Mouse (Mus musculus) urinary bladder, adult 2 months (tissue): ENCODE results near the gene Glod5. TPM values are rescaled to one million over a fixed set of nuclear protein-coding genes. Genes with fewer than 3 reads are reported as not detected.
"Not testable (repeated sequence)": the region's sequence is repeated elsewhere in the genome, so short reads cannot be mapped to it uniquely, and the experiment has no call there.

Experiments used
- DNase-seq: peaks from one replicate; pipeline ENCODE4 v3.0.0; 2022; ENCODE audit warnings: low spot score
- polyA plus RNA-seq: library from polyadenylated mRNA; depleted of rRNA; stranded (reverse); fragments of >200 nt; gene quantifications from 2 replicates; pipeline ENCODE4 v1.2.3, GENCODE M21; 2012; rRNA removed

The Glod5 gene
- polyA plus RNA-seq, result not detected in 2 replicates

DNA sequence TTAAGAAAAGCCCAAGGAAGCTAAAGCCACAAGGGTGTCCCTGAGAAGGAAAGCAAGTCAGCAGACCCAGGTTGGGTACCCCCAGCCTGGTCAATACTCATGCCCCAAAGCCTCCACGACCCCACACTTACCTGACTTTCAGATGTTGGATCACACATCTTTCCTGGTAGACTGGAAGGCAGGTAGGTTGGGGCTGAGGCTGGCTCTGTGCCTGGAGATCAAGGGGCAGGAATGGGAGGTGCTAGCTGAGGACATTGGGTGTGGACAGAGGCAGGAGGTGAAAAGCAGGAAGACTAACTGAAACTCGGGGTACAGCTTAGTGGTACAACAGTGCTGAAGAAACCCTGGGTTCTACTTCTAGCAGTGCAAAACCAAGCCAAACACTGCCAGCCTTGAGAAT, at the start of gene Glod5:
Glod5 (minus strand) TSS at position 207 of the 400 bp plus-strand sequence.
- DNase-seq, result no peak

DNA sequence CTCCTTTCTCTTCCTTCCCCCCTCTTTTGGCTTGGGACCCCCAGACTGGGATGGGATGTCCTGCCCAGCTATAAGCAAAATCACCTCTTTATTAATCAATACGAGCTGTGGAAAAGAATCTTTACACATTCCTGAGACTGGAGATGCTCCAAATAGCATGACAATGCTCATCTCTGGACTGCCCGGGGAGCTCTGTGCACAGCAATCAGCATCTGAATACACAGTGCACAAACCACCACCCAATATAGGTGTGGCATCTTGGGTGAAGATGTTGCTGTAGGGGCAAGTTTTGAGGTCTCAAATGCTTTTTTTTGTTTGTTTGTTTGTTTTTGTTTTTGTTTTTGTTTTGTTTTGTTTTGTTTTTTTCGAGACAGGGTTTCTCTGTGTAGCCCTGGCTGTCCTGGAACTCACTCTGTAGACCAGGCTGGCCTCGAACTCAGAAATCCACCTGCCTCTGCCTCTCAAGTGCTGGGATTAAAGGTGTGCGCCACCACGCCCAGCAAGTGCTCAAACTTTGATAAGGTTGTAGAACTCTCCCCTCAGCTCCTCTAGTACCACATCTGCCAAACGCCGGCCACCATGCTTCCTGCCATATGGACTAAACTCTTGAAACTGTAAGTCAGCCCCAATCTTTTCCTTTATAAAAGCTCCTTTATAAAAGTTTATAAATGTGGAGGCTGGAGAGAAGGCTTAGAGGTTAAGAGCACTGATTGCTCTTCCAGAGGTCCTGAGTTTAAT, 32.9 kb upstream of the Glod5 start:
- not testable (repeated sequence) for DNase-seq

DNA sequence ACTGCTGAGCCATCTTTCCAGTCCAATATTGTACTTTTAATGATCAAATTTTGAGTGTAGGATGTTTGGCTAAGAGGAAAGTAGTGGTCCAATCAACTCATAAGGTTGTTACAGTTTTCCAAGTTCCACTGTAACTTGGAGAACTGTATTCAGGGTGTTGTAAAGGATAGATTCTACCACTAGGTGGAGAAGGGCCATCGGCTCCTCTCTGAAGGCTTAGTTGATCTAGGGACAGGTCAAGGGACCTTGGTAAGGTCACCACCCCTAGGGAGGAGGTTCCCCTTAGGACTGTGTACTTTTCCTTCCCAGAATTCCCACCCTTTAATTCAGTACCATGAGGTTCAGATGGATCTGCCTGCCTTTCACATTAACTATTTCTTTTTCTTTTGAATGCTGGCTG, 14.7 kb upstream of the Glod5 start:
- no peak for DNase-seq

DNA sequence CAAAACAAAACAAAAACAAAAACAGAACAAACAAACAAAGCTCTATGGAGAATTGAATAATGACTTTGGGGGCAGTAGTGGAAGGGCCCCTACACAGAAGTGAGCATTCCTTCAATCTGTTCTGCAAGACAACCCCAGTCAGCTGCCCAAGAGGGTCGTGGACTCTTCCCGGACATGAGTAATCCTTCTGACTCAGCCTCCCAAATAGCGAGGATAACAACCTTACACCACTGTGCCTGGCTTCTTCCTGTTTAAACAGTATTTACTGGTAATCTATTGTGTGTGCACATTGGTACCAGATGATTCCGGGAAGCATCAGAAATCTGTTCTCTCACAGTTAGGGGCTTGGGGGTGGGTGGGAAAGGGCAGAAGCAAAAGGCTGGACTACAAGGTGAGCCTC, 8.5 kb upstream of the Glod5 start:
- DNase-seq, result no peak

DNA sequence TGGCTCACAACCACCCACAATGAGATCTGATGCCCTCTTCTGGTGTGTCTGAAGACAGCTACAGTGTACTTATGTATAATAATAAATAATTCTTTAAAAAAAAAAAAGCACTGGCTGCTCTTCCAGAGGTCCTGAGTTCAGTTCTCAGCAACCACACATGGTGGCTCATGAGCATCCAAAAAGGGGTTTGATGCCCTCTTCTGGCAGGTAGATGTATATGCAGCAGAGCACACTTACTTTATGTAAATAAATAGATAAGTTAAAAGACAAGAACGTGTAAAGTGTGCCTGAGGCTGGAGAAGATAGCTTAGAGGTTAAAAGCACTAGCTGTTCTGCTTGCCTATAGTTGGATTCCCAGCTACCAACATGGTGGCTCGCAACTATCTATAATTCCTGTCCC, 6.5 kb upstream of the Glod5 start:
- DNase-seq, result no peak

DNA sequence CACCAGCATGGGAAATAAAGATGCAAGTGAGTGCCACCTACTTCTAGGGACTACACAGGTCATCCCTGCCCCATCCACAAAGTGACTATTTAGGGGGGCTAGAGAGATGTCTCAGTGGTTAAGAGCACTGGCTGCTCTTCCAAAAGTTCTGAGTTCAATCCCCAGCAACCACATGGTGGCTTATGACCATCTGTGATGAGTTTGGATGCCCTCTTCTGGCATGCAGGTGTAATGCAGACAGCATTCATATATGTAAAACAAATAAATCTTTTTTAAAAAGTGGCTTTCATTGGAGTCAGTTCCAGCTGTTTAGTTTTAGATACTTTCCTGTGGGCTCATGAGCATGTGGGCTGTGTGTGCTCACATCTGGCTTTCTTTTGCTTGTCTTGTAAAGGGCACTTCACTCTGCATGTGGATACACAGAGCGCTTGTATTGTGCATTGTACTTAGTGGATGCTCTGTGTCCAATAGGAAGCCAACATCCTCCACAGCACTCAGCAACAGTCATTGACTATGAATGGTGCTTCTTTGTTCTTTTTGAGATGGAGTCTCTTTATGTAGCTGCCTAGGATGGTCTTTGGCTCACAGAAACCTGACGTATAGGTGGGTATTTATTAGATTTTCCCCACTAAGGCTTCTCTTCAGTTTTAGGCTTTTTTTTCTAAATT, 2.0 kb upstream of the Glod5 start:
- no peak for DNase-seq

DNA sequence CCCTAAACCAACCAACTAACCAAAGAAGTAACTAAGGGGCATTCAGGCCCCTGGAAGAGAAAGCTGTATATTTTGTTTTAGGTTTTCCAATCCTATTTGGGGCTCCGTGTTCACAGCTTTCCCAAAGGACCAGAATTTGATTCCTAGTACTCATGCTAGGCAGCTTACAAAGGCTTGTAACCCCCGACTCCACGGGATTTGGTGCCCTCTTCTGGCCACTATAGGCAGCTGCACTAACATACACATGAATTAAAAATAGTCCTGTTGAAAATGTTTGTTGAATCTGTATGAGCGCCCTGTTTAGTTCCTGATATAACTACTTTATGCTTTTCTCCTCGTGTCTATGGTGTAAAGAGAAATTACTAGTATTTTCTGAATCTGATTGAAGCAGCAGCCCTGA, 1.1 kb downstream of the Glod5 start:
- DNase-seq, result no peak

DNA sequence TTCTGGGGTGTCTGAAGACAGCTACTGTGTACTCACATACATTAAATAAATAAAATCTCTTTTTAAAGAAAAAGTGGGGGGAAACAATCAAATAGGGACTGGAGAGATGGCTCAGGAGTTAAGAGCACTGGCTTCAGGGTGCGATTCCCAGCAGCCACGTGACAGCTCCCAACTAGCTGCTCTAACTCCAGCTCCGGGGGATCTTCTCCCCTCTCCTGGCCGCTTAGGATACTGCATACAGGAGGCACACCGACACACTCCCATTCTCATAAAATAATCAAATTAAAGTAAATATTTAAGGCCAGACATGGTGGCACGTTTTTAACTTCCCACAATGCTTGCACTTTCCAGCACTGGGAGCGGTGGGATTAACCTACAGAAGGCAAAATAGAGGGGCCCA, 2.6 kb downstream of the Glod5 start:
- DNase-seq, result not testable (repeated sequence)

DNA sequence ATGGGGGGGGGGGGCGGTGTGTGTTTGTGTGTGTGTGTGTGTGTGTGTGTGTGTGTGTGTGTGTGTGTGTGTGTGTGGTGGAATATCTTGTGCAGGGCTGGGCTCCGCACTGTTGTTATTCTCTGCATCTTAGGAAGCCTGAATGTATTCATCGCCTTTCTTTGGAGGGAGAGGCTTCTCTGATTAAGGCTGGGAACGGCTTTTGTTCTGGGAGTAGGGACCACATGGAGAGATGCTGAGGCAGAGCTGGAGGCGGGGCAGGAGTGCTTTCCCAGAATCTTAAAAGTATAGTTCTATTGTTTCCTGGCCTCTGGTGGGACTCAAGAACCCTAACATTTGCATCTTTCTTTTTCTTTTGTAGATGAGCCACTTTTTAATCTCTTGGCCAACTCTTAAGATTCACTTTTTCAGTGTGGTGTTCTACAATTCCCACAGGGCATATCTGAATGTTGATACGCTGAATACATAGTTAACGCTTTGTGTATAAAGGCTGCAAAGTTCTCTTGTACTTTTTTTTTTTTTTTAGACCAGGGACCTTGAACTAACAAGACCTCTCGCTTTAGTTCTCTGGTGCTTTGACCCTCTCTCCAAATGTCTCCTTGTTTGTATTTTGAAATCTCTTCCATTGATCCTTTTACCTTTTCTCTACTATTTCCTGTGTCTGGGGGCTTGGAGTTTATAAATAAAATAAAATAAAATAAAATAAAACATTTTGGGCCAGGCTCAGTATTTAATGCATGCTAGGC, 4.5 kb downstream of the Glod5 start:
- no peak for DNase-seq

DNA sequence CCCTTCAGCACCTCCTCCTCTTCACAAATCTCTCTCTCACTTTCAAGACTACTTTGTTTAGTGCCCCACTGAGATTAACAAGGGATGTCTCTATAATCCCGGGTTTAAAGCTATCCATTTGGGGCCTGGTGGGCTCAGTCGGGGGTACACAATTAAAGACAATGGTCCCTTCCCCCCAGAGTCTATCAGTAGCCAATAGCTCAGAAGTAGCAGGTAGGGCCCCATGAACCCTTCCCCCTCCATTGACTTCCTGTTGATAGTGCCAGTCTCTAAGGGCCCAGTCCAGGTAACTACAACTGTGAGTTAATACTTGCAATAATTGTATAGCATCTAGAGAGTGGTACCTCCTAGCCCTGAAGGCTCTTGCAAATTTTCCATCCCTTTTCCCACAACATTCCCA, 5.1 kb downstream of the Glod5 start:
- no peak for DNase-seq

DNA sequence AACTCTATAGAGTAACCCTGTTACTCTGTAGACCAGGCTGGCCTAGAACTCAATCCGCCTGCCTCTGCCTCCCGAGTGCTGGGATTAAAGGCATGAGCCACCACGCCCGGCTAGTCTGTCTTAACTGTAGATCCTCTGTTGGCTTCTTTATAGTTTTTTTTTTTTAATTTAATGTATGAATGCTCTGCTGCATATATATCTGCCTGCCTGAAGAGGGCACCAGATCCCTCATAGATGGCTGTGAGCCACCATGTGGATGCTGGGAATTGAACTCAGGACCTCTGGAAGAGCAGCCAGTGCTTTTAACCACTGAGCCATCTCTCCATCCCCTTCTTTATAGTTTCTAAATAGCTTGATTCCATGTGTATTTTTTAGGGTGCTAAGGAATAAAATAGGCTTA, 8.9 kb downstream of the Glod5 start:
- DNase-seq, result not testable (repeated sequence)

DNA sequence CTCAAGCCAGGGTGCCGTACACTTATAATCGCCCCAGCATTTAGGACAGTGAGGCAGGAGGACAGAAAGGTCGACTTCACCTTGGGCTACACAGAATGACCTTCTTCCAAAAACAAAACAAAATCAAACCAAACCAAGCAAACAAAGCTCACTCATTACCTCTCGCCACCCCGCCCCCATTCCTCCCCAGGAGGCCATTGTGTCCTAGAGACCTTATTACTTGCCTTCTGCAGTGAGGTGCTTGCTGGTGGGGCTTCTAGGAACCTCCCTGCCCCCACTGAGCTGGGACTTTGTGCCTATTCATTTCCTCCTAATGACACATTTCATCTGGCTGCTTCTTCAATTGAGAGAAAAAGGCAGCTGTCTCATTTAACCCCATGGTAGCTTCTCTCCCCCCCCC, 9.7 kb downstream of the Glod5 start:
- no peak for DNase-seq

DNA sequence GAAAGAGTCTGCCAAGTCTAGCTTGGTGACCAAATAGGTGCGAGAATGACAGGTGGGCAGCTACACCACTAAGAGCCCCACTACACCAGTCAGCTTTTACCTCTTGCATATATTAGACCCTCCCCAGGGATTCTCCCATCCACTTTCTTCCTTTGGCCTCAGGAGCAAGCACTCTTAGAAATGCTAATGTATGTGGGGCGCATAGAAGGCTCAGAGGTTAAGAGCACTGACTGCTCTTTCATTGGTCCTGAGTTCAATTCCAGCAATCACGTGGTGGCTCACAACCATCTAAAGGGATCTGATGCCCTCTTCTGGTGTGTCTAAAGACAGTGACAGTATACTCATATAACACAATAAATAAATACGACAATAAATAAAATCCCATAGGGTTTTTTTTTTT, 15.3 kb downstream of the Glod5 start:
- no peak for DNase-seq

DNA sequence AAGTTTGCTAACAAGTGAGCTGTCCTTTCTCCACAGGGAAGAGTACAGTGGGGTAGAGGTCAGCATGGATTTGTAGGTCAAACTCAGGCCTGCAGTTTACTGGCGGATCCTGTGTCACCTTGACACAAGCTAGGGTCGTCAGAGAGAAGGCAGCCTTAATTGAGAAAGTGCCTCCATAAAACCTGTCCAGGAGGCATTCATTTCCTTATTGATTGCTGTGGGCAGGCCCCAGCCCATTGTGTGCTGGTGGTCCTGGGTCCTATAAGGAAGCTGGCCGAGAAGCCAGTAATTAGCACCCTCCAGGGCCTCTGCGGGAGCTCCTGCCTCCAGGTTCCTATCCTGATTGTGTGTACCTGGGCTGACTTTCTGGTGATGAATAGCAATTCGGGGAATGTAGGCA, 16.3 kb downstream of the Glod5 start:
- DNase-seq, result no peak

DNA sequence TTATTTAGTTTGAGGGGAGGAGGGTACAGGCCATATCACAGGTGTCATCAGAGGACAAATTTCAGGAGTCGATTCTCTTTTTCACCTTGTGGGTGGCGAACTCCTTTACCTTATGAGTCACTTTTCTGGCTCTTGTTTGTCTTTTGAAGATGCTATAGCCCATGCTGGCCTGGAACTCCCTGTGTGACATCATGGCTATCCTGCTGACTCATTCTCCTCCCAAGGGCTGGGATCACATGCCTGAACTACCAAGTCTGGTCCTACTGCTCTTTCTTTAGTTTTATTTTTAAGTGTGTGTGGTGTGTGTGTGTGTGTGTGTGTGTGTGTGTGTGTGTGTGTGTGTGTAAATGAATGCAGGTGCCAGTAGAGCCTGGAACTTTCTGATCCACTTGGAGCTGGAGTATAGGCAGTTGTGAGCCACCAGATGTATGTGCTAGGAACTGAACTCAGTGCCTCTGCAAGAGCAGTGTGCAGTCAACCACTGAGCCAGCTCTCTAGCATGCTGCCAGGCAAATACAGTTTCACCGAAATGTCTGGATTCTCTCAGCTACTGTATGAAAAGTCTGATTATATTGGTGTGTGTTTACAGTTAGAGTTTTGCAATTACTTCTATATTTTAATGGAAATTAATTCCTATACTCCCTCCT, 17.6 kb downstream of the Glod5 start:
- no peak for DNase-seq

DNA sequence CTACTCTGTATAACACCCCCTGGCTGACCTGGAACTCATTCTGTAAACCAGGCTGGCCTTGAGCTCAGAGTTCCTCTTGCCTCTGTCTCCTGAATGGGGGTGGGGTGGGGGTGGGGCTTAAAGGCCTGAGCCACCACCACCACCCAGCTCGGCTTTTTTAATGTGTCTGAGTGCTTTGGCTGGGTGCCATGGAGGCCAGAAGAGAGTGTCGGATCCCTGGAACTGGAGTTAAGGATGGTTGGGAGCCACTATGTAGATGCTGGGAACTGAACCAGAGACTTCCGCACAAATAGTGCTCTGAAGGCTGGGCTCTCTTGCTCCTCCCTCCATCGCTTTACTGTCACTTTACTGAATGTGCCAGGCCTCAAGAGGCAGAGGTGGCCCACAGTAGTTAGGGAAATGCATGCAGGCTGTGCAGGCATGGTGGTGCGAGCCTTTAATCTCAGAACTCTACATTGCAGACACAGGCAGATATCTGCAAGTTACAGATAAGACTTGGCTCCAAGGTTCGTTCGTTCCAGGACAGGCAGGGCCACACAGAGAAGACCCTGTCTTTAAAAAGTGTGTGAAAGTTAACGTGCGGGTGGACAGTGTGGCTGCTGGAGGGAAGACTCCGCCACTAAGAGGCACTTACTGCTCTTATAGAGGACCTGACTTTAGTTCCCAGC, 25.1 kb downstream of the Glod5 start:
- no peak for DNase-seq

DNA sequence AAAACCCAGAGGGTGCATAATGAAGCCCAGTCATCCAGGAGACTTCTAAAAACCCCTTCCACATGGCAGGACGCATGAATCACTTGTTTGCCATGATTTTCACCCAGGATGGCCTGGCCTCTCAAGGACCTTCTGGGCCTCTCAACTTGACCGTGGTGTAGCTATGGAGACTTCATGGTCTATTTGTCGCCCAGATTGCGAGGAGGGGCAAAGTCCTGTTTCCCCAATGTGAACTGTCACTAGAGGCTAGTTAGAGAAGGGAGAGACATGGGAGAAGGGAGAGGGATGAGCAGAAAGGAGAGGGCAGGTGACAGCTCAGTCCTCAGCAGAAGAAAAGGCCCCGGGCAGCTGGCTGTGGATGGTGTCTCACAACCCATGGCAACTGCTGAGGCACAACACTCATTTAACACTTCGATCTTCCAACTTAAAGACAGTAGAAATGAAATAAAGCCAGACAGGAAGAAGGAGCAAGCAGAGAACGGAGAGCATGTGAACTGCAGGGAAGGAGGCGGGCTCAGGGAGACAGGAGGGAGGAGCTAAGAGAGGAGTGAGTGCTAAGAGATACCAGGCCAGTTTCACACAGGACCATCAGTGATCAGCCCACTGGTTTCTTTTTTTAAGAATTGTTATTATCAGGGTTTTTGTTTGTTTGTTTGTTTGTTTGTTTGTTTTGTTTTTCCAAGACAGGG, 25.8 kb downstream of the Glod5 start:
- DNase-seq, result no peak

DNA sequence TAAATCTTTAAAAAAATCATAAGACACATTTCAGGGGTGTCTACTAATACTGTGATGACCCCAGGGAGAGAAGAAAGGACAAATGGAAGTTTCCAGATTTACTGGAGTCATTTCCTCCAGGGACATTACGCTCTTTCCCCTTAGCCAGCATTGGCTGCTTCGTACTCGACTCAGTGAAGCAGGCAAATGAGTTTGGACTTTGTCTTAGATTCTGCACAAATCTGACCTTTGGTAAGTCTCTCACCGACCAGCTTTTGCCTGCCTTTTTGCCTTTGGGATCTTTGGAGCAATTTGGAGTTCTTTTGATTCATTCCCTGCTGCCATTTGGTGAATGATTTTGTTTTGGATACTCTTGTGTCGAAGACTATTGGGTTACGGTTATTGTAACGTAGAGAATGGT, 36.9 kb downstream of the Glod5 start:
- no peak for DNase-seq

DNA sequence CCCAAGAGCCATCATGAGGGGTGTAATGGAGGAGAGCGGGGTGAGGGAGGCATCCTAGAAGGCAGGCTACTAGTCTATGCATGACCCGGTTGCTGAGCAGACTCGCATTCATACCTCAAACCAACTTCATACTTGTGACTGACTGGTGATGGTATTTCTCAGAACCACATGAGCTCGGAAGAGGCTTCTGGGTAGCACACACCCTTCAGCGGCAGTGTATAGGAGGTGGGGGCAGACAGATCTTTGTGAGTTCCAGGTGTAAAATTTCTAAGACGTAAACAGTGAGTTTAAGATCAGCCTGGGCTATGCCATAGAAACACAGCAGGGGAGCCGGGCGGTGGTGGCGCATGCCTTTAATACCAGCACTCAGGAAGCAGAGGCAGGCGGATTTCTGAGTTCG, 40.4 kb downstream of the Glod5 start, which contains the start of gene Gata1:
Gata1 (minus strand) TSS at position 180 of the 400 bp plus-strand sequence.
- no peak for DNase-seq

DNA sequence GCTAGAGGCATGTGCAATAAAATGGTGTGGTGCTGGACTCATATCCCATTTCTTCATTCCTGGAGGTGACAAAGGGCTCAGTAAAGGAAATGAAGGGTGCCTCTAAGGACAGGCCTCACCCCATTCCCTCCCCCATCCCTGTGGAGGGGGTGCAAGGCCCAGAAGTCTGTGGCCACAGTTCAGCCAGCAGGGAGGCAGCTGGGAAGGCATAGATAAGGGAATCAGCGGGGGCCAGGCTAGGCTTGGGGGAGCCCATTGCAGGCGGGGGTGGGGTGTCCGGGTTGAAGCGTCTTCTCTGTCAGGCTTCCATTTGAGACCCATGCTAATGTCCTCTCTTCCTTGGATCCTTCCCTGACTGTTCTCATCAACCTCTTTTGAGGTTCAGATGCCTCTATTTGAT, 47.0 kb downstream of the Glod5 start:
- no peak for DNase-seq

DNA sequence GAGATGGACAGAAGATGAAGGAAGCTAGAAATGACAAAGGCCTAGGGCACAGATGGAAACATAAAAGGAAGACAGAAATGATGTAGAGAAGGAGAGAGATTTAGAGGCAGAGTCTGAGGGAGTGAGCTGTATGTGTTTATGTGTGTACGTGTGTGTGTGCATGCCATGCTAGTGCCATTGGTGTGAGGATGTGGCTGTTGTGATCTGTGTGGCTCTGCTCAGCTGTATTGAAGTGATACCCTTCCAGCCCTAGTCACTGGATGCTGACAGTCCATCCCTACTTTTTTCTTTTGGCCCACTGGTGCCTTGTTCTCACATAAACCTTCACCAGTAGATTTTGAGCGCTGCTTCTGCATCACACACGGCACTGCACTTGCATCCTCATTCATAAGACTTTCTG, 49.4 kb downstream of the Glod5 start:
- DNase-seq, result no peak
